Mouse (Mus musculus): Measurements from ENCODE around the gene Riiad1. TPM values are rescaled to one million over a fixed set of nuclear protein-coding genes. Genes with fewer than 3 reads are reported as not detected.

Gene Riiad1
- polyA plus RNA-seq, 1 experiment from 2014 or later, result 6.6 TPM

DNA sequence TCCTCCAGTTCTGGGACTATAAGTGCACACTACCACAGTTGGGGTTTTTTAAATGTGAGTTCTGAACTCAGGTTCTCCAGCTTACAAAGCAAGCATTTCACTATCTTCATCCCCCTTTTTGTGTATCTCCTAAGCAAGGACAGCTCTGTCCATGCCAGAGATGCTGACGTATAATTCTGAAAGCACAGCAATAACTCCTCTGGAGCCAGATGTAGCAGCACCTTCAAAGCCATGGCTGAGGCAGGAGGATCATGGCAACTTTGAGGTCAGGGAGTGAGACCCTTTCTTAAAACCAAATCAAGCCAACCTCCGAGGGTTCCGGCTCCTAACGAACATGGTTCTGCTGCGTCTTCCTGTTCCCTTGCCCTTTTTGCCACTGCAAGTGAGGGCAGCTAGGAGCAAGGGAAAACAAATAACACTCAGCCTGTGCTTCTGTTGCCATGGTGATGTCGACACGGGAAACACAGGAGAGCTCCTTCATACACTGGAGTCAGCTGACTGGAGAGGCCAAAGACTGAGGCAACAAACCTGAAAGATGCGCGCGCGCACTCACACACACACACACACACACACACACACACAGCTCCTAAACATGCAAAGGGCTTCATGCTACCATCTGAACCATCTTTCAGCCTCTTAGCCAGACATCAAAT is 16.1 kb downstream of the Riiad1 start:
- DNase-seq (ENCODE audit: low spot score), result no peak

DNA sequence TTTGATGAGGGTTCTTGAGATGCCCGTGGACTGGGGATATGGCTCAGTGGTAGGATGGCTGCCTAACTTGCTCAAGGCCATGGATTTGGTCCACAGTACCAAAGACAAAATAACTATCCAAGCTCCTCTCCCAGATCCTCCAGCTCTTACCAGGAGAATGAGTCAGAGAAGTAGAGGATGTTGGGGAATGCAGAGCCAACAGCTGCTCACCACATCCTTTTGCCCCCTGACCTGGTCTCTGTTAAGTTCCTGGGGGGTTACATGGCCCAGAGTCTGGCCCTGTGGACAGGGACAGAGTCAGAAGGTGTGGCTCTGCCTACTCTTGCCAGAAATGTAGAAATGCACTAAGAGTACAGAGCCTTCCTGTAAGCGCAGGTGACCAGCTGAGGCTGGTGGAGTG is 20.3 kb downstream of the Riiad1 start:
- DNase-seq (ENCODE audit: low spot score), result no peak

DNA sequence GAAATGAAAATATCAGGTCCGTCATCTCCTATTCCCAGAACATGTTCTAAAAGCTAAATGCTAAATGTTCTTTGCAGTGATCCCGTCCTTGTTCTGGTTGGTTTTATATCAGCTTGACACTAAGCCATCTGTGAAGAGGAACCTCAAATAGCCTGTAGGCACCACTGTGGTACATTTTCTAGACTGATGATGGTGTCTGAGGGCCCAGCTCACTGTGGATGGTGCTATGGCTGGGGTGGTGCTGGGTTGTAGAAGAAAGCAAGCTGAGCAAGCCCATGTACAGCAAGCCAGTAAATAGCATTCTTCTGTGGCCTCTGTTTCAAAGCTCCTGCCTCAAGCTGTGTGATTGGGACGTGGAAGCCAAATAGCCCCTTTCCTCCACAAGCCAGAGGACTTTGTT is 23.1 kb downstream of the Riiad1 start:
- no peak for DNase-seq (ENCODE audit: low spot score)

DNA sequence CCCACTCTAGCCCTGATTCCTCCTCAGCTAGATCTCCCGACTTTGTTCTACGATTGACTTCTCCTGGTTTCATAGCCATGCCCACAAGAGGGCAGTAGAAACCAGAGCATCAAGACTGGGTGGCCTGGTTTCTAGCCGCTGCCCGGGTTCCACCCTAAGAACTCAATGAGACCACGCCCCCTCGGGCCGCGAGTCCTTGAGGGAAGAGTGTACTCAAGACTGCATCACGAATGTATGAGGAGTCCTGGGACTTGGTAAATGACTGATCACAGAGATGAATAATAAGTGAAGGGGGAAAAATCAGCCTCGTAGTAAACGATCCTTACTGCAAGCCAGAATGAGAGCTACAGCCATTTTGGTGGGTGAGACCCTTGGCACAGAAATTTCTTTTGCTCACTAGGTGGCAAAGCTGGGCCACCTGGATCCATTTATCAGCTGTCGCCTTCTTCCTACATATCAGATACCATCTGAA is 23.6 kb downstream of the Riiad1 start:
- peak; percentile 87 for DNase-seq (ENCODE audit: low spot score)

DNA sequence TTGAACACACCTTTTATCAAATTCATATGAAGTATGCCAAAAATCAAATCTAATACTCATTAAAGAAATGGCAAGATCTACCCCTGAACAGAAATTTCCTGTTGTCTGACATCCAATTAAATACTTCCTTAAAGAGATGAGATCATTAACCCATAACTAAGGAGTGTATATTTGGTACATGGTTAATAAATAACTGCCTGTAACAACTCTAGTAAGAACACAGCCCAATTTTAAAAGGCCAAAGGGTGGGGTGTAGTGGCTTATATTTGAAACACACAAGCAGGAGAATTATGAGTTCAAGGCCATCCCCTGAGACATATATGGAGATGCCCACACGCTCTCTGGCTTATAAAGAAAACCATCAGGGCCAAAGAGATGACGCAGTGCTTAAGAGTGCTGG is 30.8 kb downstream of the Riiad1 start:
- DNase-seq (ENCODE audit: low spot score), result no peak

DNA sequence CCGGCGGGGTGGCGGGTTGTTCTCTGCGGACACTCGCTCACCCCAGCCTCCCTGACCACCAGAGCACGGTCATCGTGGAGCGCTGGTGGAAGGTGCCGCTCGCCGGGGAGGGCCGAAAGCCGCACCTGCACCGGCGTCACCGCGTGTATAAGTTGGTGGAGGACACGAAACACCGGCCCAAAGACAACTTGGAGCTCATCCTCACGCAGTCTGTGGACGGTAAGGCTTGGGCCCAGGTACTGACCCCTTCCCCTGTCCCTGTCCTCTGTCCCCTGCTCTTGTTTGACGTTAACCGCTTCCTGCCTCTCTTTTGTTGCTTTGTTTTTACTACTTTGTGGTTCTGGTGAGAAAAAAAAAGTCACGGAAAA is 36.6 kb downstream of the Riiad1 start, which contains the start of gene Oaz3:
TSS of gene Oaz3 (minus strand) at position 319 of the 368 bp plus-strand sequence.
- DNase-seq (ENCODE audit: low spot score), result peak; percentile 37

DNA sequence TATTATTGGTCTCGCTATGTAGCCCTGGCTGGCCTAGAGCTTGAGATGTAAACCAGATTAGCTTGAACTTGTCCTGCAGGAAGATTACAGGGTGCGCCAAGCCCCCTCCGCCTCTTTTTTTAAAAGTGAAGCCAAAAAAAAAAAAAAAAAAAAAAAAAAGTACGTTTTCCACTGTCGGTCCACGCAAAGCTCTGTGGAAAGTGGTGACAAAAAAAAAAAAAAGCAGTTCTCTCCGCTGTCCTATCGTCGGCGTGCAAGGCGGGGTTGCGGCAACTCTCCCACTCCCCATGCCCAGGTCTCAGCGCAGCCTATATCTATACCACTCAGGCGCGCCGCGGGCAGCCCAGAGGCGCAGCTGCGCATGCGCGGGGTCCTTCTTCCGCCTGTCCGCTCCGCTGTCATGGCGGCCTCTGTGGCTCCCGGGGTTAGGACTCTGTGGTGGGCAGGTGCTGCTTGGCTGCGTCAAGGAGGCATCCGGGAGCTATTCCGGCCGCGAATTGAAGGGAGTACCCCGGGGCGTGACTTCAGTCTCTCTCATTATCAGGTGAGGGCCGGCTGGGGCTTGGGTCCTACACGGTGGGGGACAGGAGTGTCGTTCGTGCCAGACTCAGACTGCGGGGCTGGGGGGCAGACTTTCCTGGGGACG is 37.1 kb downstream of the Riiad1 start, which contains the start of gene Mrpl9:
TSS of gene Mrpl9 (plus strand) at position 368 of the 646 bp plus-strand sequence.
- peak; percentile 96 for DNase-seq (ENCODE audit: low spot score)

DNA sequence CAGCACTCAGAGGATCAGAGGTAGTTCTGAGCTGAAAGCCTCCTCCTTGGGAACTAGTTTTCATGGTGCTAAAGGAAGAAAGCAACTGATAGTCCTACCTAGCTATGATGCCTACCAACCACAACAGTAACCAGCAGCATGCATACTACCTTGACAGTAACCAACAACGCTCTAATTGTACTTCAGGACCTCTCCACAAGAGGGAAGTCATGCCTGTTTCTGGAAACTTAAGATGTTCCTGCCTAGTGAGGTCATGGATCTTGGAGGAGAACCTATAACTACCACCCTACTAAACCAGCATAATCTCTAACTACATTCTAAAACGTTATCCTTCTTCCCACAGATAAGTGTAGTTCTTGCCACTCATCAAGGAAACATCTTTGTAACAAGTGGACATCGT is 39.0 kb downstream of the Riiad1 start:
- peak; percentile 46 for DNase-seq (ENCODE audit: low spot score)

DNA sequence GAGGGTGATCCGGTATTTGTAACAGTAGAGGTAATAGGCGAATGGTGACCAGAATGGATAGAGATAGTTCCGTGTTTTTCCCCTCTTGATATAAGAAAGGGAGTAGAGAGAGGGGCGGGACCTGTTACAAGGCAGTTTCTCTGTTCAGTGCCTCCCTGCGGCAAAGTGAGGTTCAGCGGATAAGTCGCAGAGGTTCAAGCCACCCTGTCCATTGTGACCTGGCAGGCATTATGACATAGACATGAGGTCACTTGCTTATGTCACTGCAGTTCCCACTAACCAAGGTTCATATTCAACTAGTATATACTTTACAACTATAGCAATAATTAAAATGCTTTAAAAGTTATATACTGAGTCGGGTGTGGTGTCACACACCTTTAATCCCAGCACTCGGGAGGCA is 43.7 kb downstream of the Riiad1 start:
- DNase-seq (ENCODE audit: low spot score), result no peak

DNA sequence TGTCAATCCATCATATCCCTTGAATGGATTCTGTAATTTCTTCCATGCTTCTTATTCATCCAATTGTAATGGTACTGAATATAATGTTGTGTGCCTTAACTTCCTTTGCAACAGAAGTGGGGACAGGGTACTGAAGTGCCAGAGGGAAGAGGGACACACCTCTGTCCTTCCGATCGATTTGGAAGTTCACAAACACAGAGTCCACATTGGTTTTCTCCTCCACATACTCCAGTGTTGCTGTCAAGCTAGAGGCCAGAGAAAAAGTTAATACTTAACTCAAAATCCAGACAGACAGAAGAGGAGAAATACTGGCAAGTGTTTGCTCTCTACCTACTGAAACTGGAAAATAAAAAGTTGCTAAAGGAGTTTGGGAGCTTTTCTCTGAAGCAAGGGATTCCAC is 45.8 kb downstream of the Riiad1 start:
- no peak for DNase-seq (ENCODE audit: low spot score)

DNA sequence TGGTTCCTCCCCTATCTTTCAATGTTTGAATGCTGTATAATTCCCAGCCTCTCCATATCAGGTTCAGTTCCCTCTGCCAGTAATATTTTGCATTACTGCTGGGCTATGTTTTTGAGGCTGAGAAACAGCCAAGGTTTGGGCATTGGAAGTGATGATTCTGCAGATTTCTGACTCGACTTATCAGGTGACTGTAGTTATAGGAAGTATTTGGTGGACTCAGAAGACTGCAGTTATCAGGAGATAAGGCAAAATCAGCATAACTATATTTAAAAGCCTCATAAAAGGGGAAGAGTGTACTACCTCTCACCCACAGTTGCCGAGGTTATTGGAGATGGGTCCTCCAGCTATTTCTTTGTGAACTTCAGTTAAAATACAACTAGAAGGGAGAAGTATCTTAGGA is 49.2 kb downstream of the Riiad1 start:
- DNase-seq (ENCODE audit: low spot score), result no peak

Other genes with a start within 250 kb of the Riiad1 start
- not detected in 2 replicates for gene Gm4778, start 216.3 kb downstream of the Riiad1 start, polyA plus RNA-seq (2015; fragmentation: Nextera tagmentation; extraction: Ambion mirVana)
- 8.3 and 8.8 TPM in 2 replicates for gene Them4, start 170.3 kb downstream of the Riiad1 start, polyA plus RNA-seq (2015; fragmentation: Nextera tagmentation; extraction: Ambion mirVana)
- gene Them5, start 138.2 kb downstream of the Riiad1 start, polyA plus RNA-seq (2015; fragmentation: Nextera tagmentation; extraction: Ambion mirVana), result 0.27 and 0.47 TPM in 2 replicates
- gene C2cd4d, start 117.9 kb downstream of the Riiad1 start, polyA plus RNA-seq (2015; fragmentation: Nextera tagmentation; extraction: Ambion mirVana), result 1.8 and 3.6 TPM in 2 replicates
- gene Rorc, start 107.5 kb downstream of the Riiad1 start, polyA plus RNA-seq (2015; fragmentation: Nextera tagmentation; extraction: Ambion mirVana), result 170 and 185 TPM in 2 replicates
- gene Lingo4, start 81.8 kb downstream of the Riiad1 start, polyA plus RNA-seq (2015; fragmentation: Nextera tagmentation; extraction: Ambion mirVana), result 8.2 and 14.0 TPM in 2 replicates
- 34.3 and 39.1 TPM in 2 replicates for gene Tdrkh, start 67.1 kb downstream of the Riiad1 start, polyA plus RNA-seq (2015; fragmentation: Nextera tagmentation; extraction: Ambion mirVana)
- gene Mrpl9, start 37.0 kb downstream of the Riiad1 start, polyA plus RNA-seq (2015; fragmentation: Nextera tagmentation; extraction: Ambion mirVana), result 63.5 and 73.6 TPM in 2 replicates
- 0.37 and 0.95 TPM in 2 replicates for gene Oaz3, start 36.4 kb downstream of the Riiad1 start, polyA plus RNA-seq (2015; fragmentation: Nextera tagmentation; extraction: Ambion mirVana)
- 0.39 and 0.74 TPM in 2 replicates for gene Celf3, start 2.0 kb downstream of the Riiad1 start, polyA plus RNA-seq (2015; fragmentation: Nextera tagmentation; extraction: Ambion mirVana)
- 33.5 and 39.3 TPM in 2 replicates for gene Snx27, start 102.4 kb upstream of the Riiad1 start, polyA plus RNA-seq (2015; fragmentation: Nextera tagmentation; extraction: Ambion mirVana)
- gene Gm10972, start 162.8 kb upstream of the Riiad1 start, polyA plus RNA-seq (2015; fragmentation: Nextera tagmentation; extraction: Ambion mirVana), result not detected in 2 replicates
- gene Tuft1, start 178.5 kb upstream of the Riiad1 start, polyA plus RNA-seq (2015; fragmentation: Nextera tagmentation; extraction: Ambion mirVana), result 6.8 and 8.0 TPM in 2 replicates
- 0.68 TPM in 1 of 2 replicates, not detected in the other for gene Selenbp2, start 213.2 kb upstream of the Riiad1 start, polyA plus RNA-seq (2015; fragmentation: Nextera tagmentation; extraction: Ambion mirVana)

Data from thymus, postnatal 0 days (tissue).